Mouse (Mus musculus) small intestine, adult 2 months (tissue): Measurements from ENCODE around the gene Rnd1. TPM values are rescaled to one million over a fixed set of nuclear protein-coding genes. Genes with fewer than 3 reads are reported as not detected.

ENCODE experiments used
- H3K27ac ChIP-seq: fragments of 200-500 bp; 2 replicates; pipeline ENCODE4 v1.5.1; 2012; ENCODE audit warnings: low read depth, low read length, control low read depth, inconsistent platforms; ENCODE audit not compliant: insufficient read depth
- H3K27me3 ChIP-seq: fragments of 200-500 bp; 2 replicates; pipeline ENCODE4 v1.6.1; 2012; ENCODE audit warnings: mild to moderate bottlenecking, moderate library complexity, low read length, inconsistent platforms; ENCODE audit not compliant: control insufficient read depth, insufficient read depth
- H3K36me3 ChIP-seq: fragments of 200-500 bp; 2 replicates; pipeline ENCODE4 v1.6.1; 2012; ENCODE audit warnings: mild to moderate bottlenecking, low read length, control low read depth, inconsistent platforms; ENCODE audit not compliant: control insufficient read depth, insufficient read depth
- H3K4me1 ChIP-seq: fragments of 200-500 bp; 2 replicates; pipeline ENCODE4 v1.6.1; 2012; ENCODE audit warnings: low read length, inconsistent platforms, mixed read lengths; ENCODE audit not compliant: control insufficient read depth, insufficient read depth, insufficient read length
- H3K4me3 ChIP-seq: fragments of 200-500 bp; 2 replicates; pipeline ENCODE4 v1.5.1; 2012; ENCODE audit warnings: low read depth, mild to moderate bottlenecking, control low read depth, inconsistent platforms, low read length, moderate library complexity
- CTCF ChIP-seq: fragments of 200-500 bp; IDR thresholded peaks from 2 replicates; pipeline ENCODE4 v1.5.1; 2012; ENCODE audit warnings: low read depth, mild to moderate bottlenecking, control low read depth, inconsistent platforms, low read length, moderate library complexity, mixed read lengths; ENCODE audit not compliant: insufficient replicate concordance, insufficient read length; ENCODE audit errors: extremely low read depth
- POLR2A ChIP-seq: fragments of 200-500 bp; IDR thresholded peaks from 2 replicates; pipeline ENCODE4 v1.6.1; 2012; ENCODE audit warnings: low read depth, mild to moderate bottlenecking, control low read depth, inconsistent platforms, low read length, moderate library complexity
- WGBS: fragments of 180-500 bp; shearing (Covaris S2); methylation state at CpG from one replicate; pipeline ENCODE4 v1.1.7; 2018; 5-methylcytosine and 5-hydroxymethylcytosine counted together
- polyA plus RNA-seq: library from polyadenylated mRNA; depleted of rRNA; stranded (reverse); fragments of >200 nt; gene quantifications from 2 replicates; pipeline ENCODE4 v1.2.3, GENCODE M21; 2012

Rnd1 gene
- polyA plus RNA-seq, 1 experiment = 1.6 TPM

- WGBS = 94% methylated on average over 8 of the region's 8 CpGs
- no peak overlapping the region for H3K27ac ChIP-seq
- no peak for TF ChIP-seq POLR2A
- no peak for TF ChIP-seq CTCF
- peaks cover 83% of the 10 kb centered on the region for H3K36me3 ChIP-seq
- no peak overlapping the region for H3K4me3 ChIP-seq
- H3K27me3 ChIP-seq = no peaks in the 10 kb centered on the region
- H3K4me1 ChIP-seq = no peaks in the 10 kb centered on the region
These were observed 25.1 kb downstream of the Rnd1 start for GRCm38 (mm10) chr15:98652174-98652573.

DNA sequence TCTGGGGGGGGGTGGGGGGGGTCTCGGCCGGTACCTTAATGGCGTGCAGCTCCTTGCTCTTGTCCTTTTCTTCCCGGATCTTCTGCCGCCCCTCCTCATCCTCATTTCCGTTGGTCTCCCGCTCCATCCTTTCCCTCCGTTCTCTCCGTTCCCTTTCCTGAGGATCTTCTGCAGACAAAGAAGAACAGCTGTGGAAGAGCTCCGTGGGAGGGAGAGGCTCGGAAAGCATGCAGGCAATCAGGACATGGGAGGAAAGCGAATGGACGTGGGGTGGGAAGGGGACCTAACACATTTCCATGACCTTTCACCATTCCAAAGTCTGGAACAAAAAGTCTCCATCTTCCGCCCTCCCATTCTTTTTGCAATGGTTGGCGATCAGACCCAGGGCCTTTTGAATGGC, 25.8 kb downstream of the Rnd1 start:
- H3K27me3 ChIP-seq = no peaks in the 10 kb centered on the region
- no peak overlapping the region for H3K4me3 ChIP-seq
- 94% methylated on average over 15 of the region's 15 CpGs for WGBS
- TF ChIP-seq POLR2A = no peak
- no peak for TF ChIP-seq CTCF
- H3K36me3 ChIP-seq = peaks cover 82% of the 10 kb centered on the region
- no peak overlapping the region for H3K27ac ChIP-seq
- no peaks in the 10 kb centered on the region for H3K4me1 ChIP-seq

DNA sequence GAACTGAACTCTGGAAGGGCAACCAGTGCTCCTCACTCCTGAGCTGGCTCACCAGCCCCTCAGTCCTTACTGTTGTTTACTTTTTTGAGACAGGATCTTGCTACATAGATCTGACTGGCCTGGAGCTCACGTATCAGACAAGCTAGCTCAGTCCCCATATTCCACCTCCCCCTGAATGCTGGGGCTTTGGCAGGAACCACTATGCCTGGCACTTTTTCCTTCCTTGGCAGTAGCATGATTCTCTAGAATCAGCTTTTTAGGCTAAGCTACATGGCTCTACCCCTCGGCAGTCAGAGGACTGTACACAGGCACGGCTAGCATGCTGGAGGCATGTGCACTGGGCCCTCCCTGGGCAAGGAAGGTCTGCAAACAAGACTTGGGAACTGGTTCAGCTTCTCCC, 29.2 kb downstream of the Rnd1 start:
- Histone ChIP-seq H3K4me1 (peaks cover 5% of the 10 kb centered on the region), H3K4me3 (no peak overlapping the region), H3K27me3 (no peaks in the 10 kb centered on the region), H3K36me3 (peaks cover 74% of the 10 kb centered on the region), H3K27ac (no peak overlapping the region)
- WGBS = 94% methylated on average over 3 of the region's 3 CpGs
- TF ChIP-seq POLR2A = no peak
- TF ChIP-seq CTCF = no peak

DNA sequence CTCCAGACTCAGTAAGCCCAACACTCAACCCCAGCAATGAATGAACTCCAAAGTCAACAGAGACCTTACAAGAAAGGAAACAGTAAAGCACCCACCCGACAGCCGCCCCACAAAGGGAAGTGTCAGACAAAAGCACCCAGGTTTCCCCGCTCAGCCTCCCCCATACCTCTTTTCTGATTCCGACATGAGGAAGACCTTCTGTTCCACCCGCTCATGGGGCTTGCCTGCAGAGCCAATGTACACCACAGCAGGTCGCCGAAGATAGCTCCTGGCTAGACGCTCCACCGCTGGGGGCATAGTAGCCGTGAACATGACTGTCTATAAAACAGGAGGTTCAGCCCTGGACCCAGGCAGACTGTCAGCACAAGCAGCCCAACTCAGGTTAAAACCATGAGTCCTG, 30.0 kb downstream of the Rnd1 start:
- 93% methylated on average over 10 of the region's 10 CpGs for WGBS
- peaks cover 5% of the 10 kb centered on the region for H3K4me1 ChIP-seq
- H3K27me3 ChIP-seq = no peaks in the 10 kb centered on the region
- H3K4me3 ChIP-seq = no peak overlapping the region
- no peak overlapping the region for H3K27ac ChIP-seq
- H3K36me3 ChIP-seq = peaks cover 67% of the 10 kb centered on the region
- TF ChIP-seq CTCF (no peak), POLR2A (no peak)

DNA sequence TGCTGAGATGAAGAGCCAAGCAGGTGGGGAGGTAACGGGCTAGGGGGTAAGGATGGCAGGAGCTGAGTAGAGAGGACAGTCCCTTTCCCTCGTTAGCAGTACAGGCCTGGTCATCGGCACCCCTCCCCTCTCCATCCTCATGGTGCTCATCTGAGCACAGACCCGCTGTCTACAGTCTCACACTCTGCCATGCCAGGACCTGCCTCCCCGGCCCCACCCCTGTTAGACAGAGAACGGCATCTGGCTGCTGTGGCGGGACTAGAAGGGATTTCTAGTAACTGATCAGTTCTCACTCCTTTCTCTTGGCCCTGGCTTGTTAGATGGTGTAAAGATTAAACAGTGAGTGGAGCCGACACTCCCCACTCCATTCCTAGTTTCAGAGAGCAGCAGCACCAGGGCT, 30.5 kb downstream of the Rnd1 start:
- TF ChIP-seq CTCF (no peak), POLR2A (no peak)
- Histone ChIP-seq H3K4me3 (no peak overlapping the region), H3K27me3 (no peaks in the 10 kb centered on the region), H3K4me1 (peaks cover 5% of the 10 kb centered on the region), H3K27ac (no peak overlapping the region), H3K36me3 (peaks cover 62% of the 10 kb centered on the region)
- WGBS = 83% methylated on average over 8 of the region's 8 CpGs

DNA sequence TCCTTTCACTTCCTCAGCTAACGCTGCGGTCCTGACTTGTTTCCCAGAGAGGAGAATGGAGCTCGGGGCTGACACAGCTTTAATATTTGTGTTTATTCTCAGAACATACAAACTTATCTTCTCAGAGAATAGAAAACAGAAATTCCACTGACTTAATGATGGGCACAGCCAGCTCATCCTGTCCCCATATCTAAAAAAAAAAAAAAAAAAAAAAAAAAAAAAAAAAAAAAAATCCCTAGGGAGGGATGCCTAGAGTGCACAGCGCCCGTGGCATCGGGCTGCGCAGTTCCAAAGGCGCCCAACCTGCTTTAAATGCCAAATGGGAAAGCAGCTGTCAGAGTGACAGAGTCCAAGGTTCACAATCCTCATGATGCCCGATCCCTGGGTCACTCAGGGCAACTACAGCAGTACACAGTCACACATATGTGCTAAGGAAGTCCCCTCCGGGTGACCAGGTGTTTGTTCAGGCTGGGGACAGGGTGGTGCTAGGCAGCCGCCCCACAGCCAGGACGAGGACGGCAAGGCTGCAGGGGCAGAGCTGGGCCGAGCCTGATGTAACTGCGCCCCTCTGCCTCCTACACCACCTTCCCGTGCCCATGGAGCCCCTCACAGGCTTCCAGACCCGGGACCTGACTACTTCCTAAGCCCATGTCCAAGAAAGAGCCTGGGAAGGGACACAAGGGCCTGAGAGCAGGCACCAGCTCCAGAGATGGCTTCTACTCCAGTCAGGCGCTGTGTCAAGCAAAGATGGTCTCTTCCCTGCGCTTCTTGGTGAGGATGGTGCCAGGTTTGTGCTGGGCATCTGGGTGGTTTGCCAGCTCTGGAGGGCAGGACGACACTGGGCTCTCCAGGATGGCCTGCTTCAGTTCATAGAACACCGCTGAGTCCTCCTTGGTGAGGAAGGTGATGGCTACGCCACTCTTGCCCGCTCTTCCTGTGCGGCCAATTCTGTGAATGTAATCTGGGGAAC, 31.9 kb downstream of the Rnd1 start:
- no peaks in the 10 kb centered on the region for H3K27me3 ChIP-seq
- H3K4me1 ChIP-seq = peaks cover 5% of the 10 kb centered on the region
- 66% methylated on average over 24 of the region's 24 CpGs for WGBS
- no peak for TF ChIP-seq CTCF
- TF ChIP-seq POLR2A = no peak
- H3K27ac ChIP-seq = no peak overlapping the region; the same call in 1 of the 2 replicates
- H3K36me3 ChIP-seq = peaks cover 49% of the 10 kb centered on the region
- no peak overlapping the region for H3K4me3 ChIP-seq

DNA sequence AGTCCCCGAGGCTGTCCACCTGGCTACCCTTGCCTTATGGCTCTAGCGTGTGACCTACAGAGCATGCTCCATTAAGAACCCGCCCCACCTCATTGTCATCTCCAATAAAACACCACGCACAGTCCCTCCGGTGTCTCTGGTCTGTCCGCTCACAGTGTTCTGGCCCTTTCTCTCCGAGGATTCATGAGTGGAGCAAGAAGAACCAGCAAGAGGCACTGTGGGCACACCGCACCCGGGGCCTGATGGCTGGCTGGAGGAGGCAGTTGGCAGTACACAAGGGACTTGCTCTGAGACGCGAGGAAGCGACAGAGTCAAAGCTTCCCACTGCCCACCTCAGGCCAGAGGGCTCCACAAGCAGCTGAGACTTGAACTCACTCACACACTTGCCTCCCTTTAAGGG, 32.9 kb downstream of the Rnd1 start:
- Histone ChIP-seq H3K36me3 (peaks cover 41% of the 10 kb centered on the region), H3K27ac (no peak overlapping the region), H3K4me3 (no peak overlapping the region), H3K27me3 (no peaks in the 10 kb centered on the region), H3K4me1 (peaks cover 5% of the 10 kb centered on the region)
- TF ChIP-seq POLR2A (no peak), CTCF (no peak)
- WGBS = 92% methylated on average over 12 of the region's 12 CpGs
